Mouse (Mus musculus) liver, adult 2 months (tissue): ENCODE measurements around the gene Gnb1l.

Experiments
- CTCF ChIP-seq: fragments of 200-500 bp; IDR thresholded peaks from 2 replicates; pipeline ENCODE4 v1.5.1; 2011; ENCODE audit warnings: low read depth, low read length, control low read depth
- POLR2A ChIP-seq: fragments of 200-500 bp; IDR thresholded peaks from 2 replicates; pipeline ENCODE4 v1.6.1; 2011; ENCODE audit warnings: low read length, control low read depth; ENCODE audit not compliant: insufficient read depth; ENCODE audit errors: extremely low read depth

- TF ChIP-seq POLR2A (peak; percentile 75; the same call in 1 of the 2 replicates), CTCF (no peak)
These were observed at the start of gene Gnb1l, which contains the start of gene Rtl10 for GRCm38 (mm10) chr16:18498558-18498990.
